Mouse (Mus musculus) liver, embryonic 15.5 days (tissue): ENCODE measurements around the gene Faiml. TPM values are rescaled to one million over a fixed set of nuclear protein-coding genes. Genes with fewer than 3 reads are reported as not detected.

ENCODE experiments used
- ATAC-seq: fragments of 200-750 bp; cut with Nextera tagmentation; 2 replicates; pipeline ENCODE4 v1.8.0; 2017; ENCODE audit warnings: moderate number of reproducible peaks, mild to moderate bottlenecking, moderate library complexity; ENCODE audit not compliant: insufficient read depth
- H3K27ac ChIP-seq: fragments of 300-500 bp; sonication (generic); replicated peaks from 2 replicates; pipeline ENCODE4 v1.5.1; 2015; ENCODE audit warnings: mild to moderate bottlenecking, inconsistent platforms
- H3K27me3 ChIP-seq: fragments of 300-500 bp; sonication (generic); 2 replicates; pipeline ENCODE4 v1.6.1; 2015; ENCODE audit warnings: mild to moderate bottlenecking, inconsistent platforms
- H3K36me3 ChIP-seq: fragments of 300-500 bp; sonication (generic); replicated peaks from 2 replicates; pipeline ENCODE4 v1.6.1; 2015; ENCODE audit warnings: moderate library complexity, mild to moderate bottlenecking, inconsistent platforms
- H3K4me1 ChIP-seq: fragments of 300-500 bp; sonication (generic); replicated peaks from 2 replicates; pipeline ENCODE4 v1.6.1; 2015; ENCODE audit warnings: inconsistent platforms
- H3K4me2 ChIP-seq: fragments of 300-500 bp; sonication (generic); 2 replicates; pipeline ENCODE4 v1.6.1; 2015; ENCODE audit warnings: moderate library complexity, mild to moderate bottlenecking, inconsistent platforms
- H3K4me3 ChIP-seq: fragments of 300-500 bp; sonication (generic); replicated peaks from 2 replicates; pipeline ENCODE4 v1.5.1; 2015; ENCODE audit warnings: mild to moderate bottlenecking, inconsistent platforms
- H3K9ac ChIP-seq: fragments of 300-500 bp; sonication (generic); 2 replicates; pipeline ENCODE4 v1.6.1; 2015; ENCODE audit warnings: moderate library complexity, mild to moderate bottlenecking, inconsistent platforms
- H3K9me3 ChIP-seq: fragments of 300-500 bp; sonication (generic); replicated peaks from 2 replicates; pipeline ENCODE4 v1.6.1; 2016; ENCODE audit warnings: inconsistent platforms
- WGBS: fragments of 180-500 bp; shearing (Covaris S2); methylation state at CpG from one replicate; pipeline ENCODE4 v1.1.7; 2015; ENCODE audit warnings: mixed read lengths; ENCODE audit not compliant: insufficient replicate concordance; 5-methylcytosine and 5-hydroxymethylcytosine counted together
- polyA plus RNA-seq: library from polyadenylated mRNA; unstranded; fragments of >200 nt; fragmentation: Nextera tagmentation; extraction: Ambion mirVana; gene quantifications from 2 replicates; pipeline ENCODE4 v1.2.1, GENCODE M21; 2015

Faiml gene
- polyA plus RNA-seq, 1 experiment from 2014 or later: not detected

GRCm38 (mm10) chr9:99180272-99180671 is 56.8 kb downstream of the Faiml start:
- H3K4me3 ChIP-seq: no peak overlapping the region
- H3K27me3 ChIP-seq: no peaks in the 10 kb centered on the region
- peaks cover 16% of the 10 kb centered on the region for H3K4me1 ChIP-seq
- H3K9ac ChIP-seq: no peak overlapping the region
- H3K4me2 ChIP-seq: no peak overlapping the region
- H3K36me3 ChIP-seq: no peaks in the 10 kb centered on the region
- no peaks in the 10 kb centered on the region for H3K9me3 ChIP-seq
- WGBS: 34% methylated on average over 8 of the region's 8 CpGs
- ATAC-seq: no peak
- H3K27ac ChIP-seq: no peak overlapping the region

Other genes starting within 250 kb of the Faiml start
- 0.07 TPM in 1 of 2 replicates, not detected in the other for gene Gm1123, start 201.5 kb downstream of the Faiml start, polyA plus RNA-seq
- 2.1 and 2.9 TPM in 2 replicates for gene Pik3cb, start 96.6 kb downstream of the Faiml start, polyA plus RNA-seq
- 21.1 and 25.0 TPM in 2 replicates for gene Cep70, start 6.1 kb upstream of the Faiml start, polyA plus RNA-seq
- gene Esyt3, start 121.3 kb upstream of the Faiml start, polyA plus RNA-seq: 0.06 and 0.12 TPM in 2 replicates
- gene Mras, start 200.1 kb upstream of the Faiml start, polyA plus RNA-seq: 2.5 and 3.2 TPM in 2 replicates
- gene Nme9, start 214.2 kb upstream of the Faiml start, polyA plus RNA-seq: not detected in 2 replicates